Mouse (Mus musculus): ENCODE data around the gene Stard9.
"Not testable (repeated sequence)": the region's sequence is repeated elsewhere in the genome, so short reads cannot be mapped to it uniquely, and the experiment has no call there.

Gene Stard9

GRCm38 (mm10) chr2:120655905-120656304 is 27.0 kb downstream of the Stard9 start:
- no peak for DNase-seq

GRCm38 (mm10) chr2:120656711-120657110 is 27.8 kb downstream of the Stard9 start:
- no peak for DNase-seq

GRCm38 (mm10) chr2:120658486-120658885 is 29.6 kb downstream of the Stard9 start:
- DNase-seq: no peak

GRCm38 (mm10) chr2:120659318-120659717 is 30.4 kb downstream of the Stard9 start:
- no peak for DNase-seq

GRCm38 (mm10) chr2:120660486-120661078 is 31.7 kb downstream of the Stard9 start:
- no peak for DNase-seq

- DNase-seq: no peak
Observed at GRCm38 (mm10) chr2:120662766-120663165, 33.8 kb downstream of the Stard9 start.

- no peak for DNase-seq
Observed at GRCm38 (mm10) chr2:120663491-120664154, 34.7 kb downstream of the Stard9 start.

GRCm38 (mm10) chr2:120667446-120667845 is 38.5 kb downstream of the Stard9 start:
- no peak for DNase-seq

GRCm38 (mm10) chr2:120670253-120670652 is 41.3 kb downstream of the Stard9 start:
- no peak for DNase-seq

- DNase-seq: not testable (repeated sequence)
Observed at GRCm38 (mm10) chr2:120681151-120681550, 52.2 kb downstream of the Stard9 start.

GRCm38 (mm10) chr2:120697767-120698166 is 68.8 kb downstream of the Stard9 start:
- DNase-seq: no peak

GRCm38 (mm10) chr2:120700379-120700885 is 71.5 kb downstream of the Stard9 start:
- no peak for DNase-seq

- no peak for DNase-seq
Observed at GRCm38 (mm10) chr2:120702675-120703074, 73.8 kb downstream of the Stard9 start.

- DNase-seq: no peak
Observed at GRCm38 (mm10) chr2:120707041-120707440, 78.1 kb downstream of the Stard9 start.

- DNase-seq: no peak
Observed at GRCm38 (mm10) chr2:120710154-120710553, 81.2 kb downstream of the Stard9 start.

GRCm38 (mm10) chr2:120710948-120711347 is 82.0 kb downstream of the Stard9 start:
- DNase-seq: no peak

GRCm38 (mm10) chr2:120713441-120713840 is 84.5 kb downstream of the Stard9 start:
- DNase-seq: no peak

- DNase-seq: no peak
Observed at GRCm38 (mm10) chr2:120718496-120718895, 89.6 kb downstream of the Stard9 start.

GRCm38 (mm10) chr2:120720821-120721220 is 91.9 kb downstream of the Stard9 start:
- DNase-seq: no peak

GRCm38 (mm10) chr2:120721911-120722310 is 93.0 kb downstream of the Stard9 start:
- DNase-seq: no peak

GRCm38 (mm10) chr2:120722491-120722890 is 93.6 kb downstream of the Stard9 start:
- DNase-seq: no peak

GRCm38 (mm10) chr2:120723621-120724020 is 94.7 kb downstream of the Stard9 start:
- no peak for DNase-seq

- no peak for DNase-seq
Observed at GRCm38 (mm10) chr2:120724176-120724575, 95.3 kb downstream of the Stard9 start.

- peak; percentile 42 for DNase-seq
Observed at GRCm38 (mm10) chr2:120729775-120730585, 101.1 kb downstream of the Stard9 start.

Data from cerebellum, adult 9-11 months (tissue).